ENCODE assay signal across 8 mouse cellular contexts in genomic region chr5:144761161-144761868, GRCm38 (mm10). TPM values are rescaled to one million over a fixed set of nuclear protein-coding genes. Genes with fewer than 3 reads are reported as not detected.
DNase-seq lines count a peak whose midpoint lies in the region; ATAC-seq and TF ChIP-seq lines count a peak whose summit lies in the region.

TSS of gene Tmem130 (minus strand) at chr5:144761818.

- TF ChIP-seq EP300 in stomach, postnatal 0 days (optimal IDR thresholded peaks at IDR 0.05), result no peak

- peak; percentile 80 for DNase-seq in layer of hippocampus, adult 11-12 months (ENCODE audit: low spot score)
- DNase-seq in layer of hippocampus, adult 9-10 months (ENCODE audit: low spot score), result no peak
- peak; percentile 86 to 87 for DNase-seq in cerebellum, postnatal 14 days
- DNase-seq in layer of hippocampus, postnatal 25 days (ENCODE audit: extremely low spot score in 1 of 2, low spot score in 1 of 2), result peak; percentile 71 to 72
- peak; percentile 89 for DNase-seq in midbrain, embryonic 11.5 days (ENCODE audit: low spot score, missing footprints)
- DNase-seq in stomach, postnatal 0 days (ENCODE audit: low spot score), result peak; percentile 60

- no peaks in the 10 kb centered on the region for H3K9me3 ChIP-seq in midbrain, embryonic 11.5 days (ENCODE audit: control insufficient read depth, low read length)
- H3K9me3 ChIP-seq in stomach, postnatal 0 days (ENCODE audit: control insufficient read depth, low read length), result no peaks in the 10 kb centered on the region

- peak within 1 kb of the TSS; percentile 64 for H3K4me2 ChIP-seq in midbrain, embryonic 11.5 days
- peak within 1 kb of the TSS; percentile 43 for H3K4me2 ChIP-seq in stomach, postnatal 0 days (replicated peaks; ENCODE audit: low read depth)

- H3K4me3 ChIP-seq in midbrain, embryonic 11.5 days (ENCODE audit: low read depth, low read length), result peak within 1 kb of the TSS; percentile 37
- H3K4me3 ChIP-seq in stomach, postnatal 0 days (ENCODE audit: low read depth, low read length), result peak within 1 kb of the TSS; percentile 17

- 2% methylated on average over 37 of the region's 38 CpGs for WGBS in midbrain, embryonic 11.5 days
- WGBS in stomach, postnatal 0 days, result 2% methylated on average over 35 of the region's 38 CpGs

- no peaks in the 10 kb centered on the region for H3K36me3 ChIP-seq in midbrain, embryonic 11.5 days (ENCODE audit: control insufficient read depth, insufficient read depth, low read length)
- no peaks in the 10 kb centered on the region for H3K36me3 ChIP-seq in stomach, postnatal 0 days (ENCODE audit: control insufficient read depth, insufficient read depth, low read length)

- TF ChIP-seq CTCF in stomach, postnatal 0 days (IDR thresholded peaks at IDR 0.05; ENCODE audit: low read depth), result no peak

- H3K4me1 ChIP-seq in midbrain, embryonic 11.5 days (ENCODE audit: control insufficient read depth, insufficient read depth, low read length), result peaks cover 9% of the 10 kb centered on the region
- no peaks in the 10 kb centered on the region for H3K4me1 ChIP-seq in stomach, postnatal 0 days (replicated peaks; ENCODE audit: control insufficient read depth, insufficient read depth)

- ATAC-seq in granulocyte monocyte progenitor cell, adult 5-6 weeks (replicated peaks; ENCODE audit: poor library complexity, severe bottlenecking), result peak; percentile 32
- ATAC-seq in midbrain, embryonic 11.5 days (ENCODE audit: low FRiP score), result peak; percentile 66
- ATAC-seq in stomach, postnatal 0 days (ENCODE audit: low FRiP score, low TSS enrichment), result peak; percentile 72
- no peak for ATAC-seq in erythroid progenitor cell, adult 5-6 weeks (replicated peaks; ENCODE audit: low FRiP score, poor library complexity, severe bottlenecking)

- peak within 1 kb of the TSS; percentile 58 for H3K9ac ChIP-seq in midbrain, embryonic 11.5 days (ENCODE audit: low read length)
- peak within 1 kb of the TSS; percentile 41; the same call in 1 of the 2 replicates for H3K9ac ChIP-seq in stomach, postnatal 0 days (ENCODE audit: low read length)

- H3K27me3 ChIP-seq in midbrain, embryonic 11.5 days (ENCODE audit: control insufficient read depth, insufficient read depth, low read length), result peaks cover 11% of the 10 kb centered on the region
- peaks cover 3% of the 10 kb centered on the region; the same call in 1 of the 2 replicates for H3K27me3 ChIP-seq in stomach, postnatal 0 days (ENCODE audit: control insufficient read depth, insufficient read depth, low read length)

- H3K27ac ChIP-seq in midbrain, embryonic 11.5 days (ENCODE audit: low read depth, low read length), result no peak within 1 kb of the TSS
- H3K27ac ChIP-seq in stomach, postnatal 0 days (replicated peaks), result no peak within 1 kb of the TSS

RNA-seq across cellular contexts. Expression of gene Tmem130, which starts in this region (rescaled TPM):
- total RNA-seq in granulocyte monocyte progenitor cell, adult 5-6 weeks (2014; fragmentation: Nextera tagmentation), result 1.6 TPM in 1 of 2 replicates, not detected in the other
- total RNA-seq in granulocyte monocyte progenitor cell, adult 5-6 weeks (2017), result not detected in 2 replicates
- total RNA-seq in layer of hippocampus, postnatal 25 days (2021), result 100 to 1,000 TPM; 121 to 140 TPM
- 20.1 and 20.6 TPM in 2 replicates for polyA plus RNA-seq in midbrain, embryonic 11.5 days (2014; fragmentation: Nextera tagmentation; extraction: Ambion mirVana)
- polyA plus RNA-seq in stomach, postnatal 0 days (2015; fragmentation: Nextera tagmentation; extraction: Ambion mirVana), result 2.9 and 3.2 TPM in 2 replicates
- not detected in 2 replicates for total RNA-seq in erythroid progenitor cell, adult 5-6 weeks (2015; ENCODE audit: low replicate concordance)
- not detected in 2 replicates for total RNA-seq in erythroid progenitor cell, adult 5-6 weeks (2017; ENCODE audit: low replicate concordance)

Comparison
In these comparisons a context has a peak if more than half of its experiments do, and no peak if none do; other contexts are left out.
1. RNA of gene Tmem130 (total RNA-seq): 121 to 140 TPM in layer of hippocampus, postnatal 25 days; 1.6 TPM in granulocyte monocyte progenitor cell, adult 5-6 weeks and not detected in erythroid progenitor cell, adult 5-6 weeks; every median in the first group is over 10 times any median in the second.